Mouse (Mus musculus) lung, embryonic 14.5 days (tissue): ENCODE results near the gene Comp. TPM values are rescaled to one million over a fixed set of nuclear protein-coding genes. Genes with fewer than 3 reads are reported as not detected.

Source experiments
- ATAC-seq: fragments of 200-750 bp; cut with Nextera tagmentation; 2 replicates; pipeline ENCODE4 v1.8.0; 2017; ENCODE audit warnings: mild to moderate bottlenecking, moderate TSS enrichment, moderate library complexity; ENCODE audit not compliant: insufficient read depth
- DNase-seq: peaks from one replicate; pipeline ENCODE4 v3.0.0-alpha.2; 2015
- H3K27ac ChIP-seq: fragments of 300-500 bp; sonication (generic); 2 replicates; pipeline ENCODE4 v1.5.1; 2014; ENCODE audit warnings: low read depth, mild to moderate bottlenecking, moderate library complexity
- H3K27me3 ChIP-seq: fragments of 300-500 bp; sonication (generic); 2 replicates; pipeline ENCODE4 v1.6.1; 2014; ENCODE audit warnings: low read length, control low read depth; ENCODE audit not compliant: insufficient read depth
- H3K36me3 ChIP-seq: fragments of 300-500 bp; sonication (generic); 2 replicates; pipeline ENCODE4 v1.6.1; 2014; ENCODE audit warnings: control low read depth; ENCODE audit not compliant: insufficient read depth
- H3K4me1 ChIP-seq: fragments of 300-500 bp; sonication (generic); 2 replicates; pipeline ENCODE4 v1.6.1; 2014; ENCODE audit warnings: antibody characterized with exemption, control low read depth; ENCODE audit not compliant: insufficient read depth
- H3K4me2 ChIP-seq: fragments of 300-500 bp; sonication (generic); 2 replicates; pipeline ENCODE4 v1.6.1; 2014; ENCODE audit warnings: mild to moderate bottlenecking
- H3K4me3 ChIP-seq: fragments of 300-500 bp; sonication (generic); 2 replicates; pipeline ENCODE4 v1.5.1; 2014; ENCODE audit warnings: low read depth, low read length
- H3K9ac ChIP-seq: fragments of 300-500 bp; sonication (generic); 2 replicates; pipeline ENCODE4 v1.6.1; 2014
- H3K9me3 ChIP-seq: fragments of 300-500 bp; sonication (generic); 2 replicates; pipeline ENCODE4 v1.6.1; 2016; ENCODE audit warnings: low read depth, low read length, control low read depth
- CTCF ChIP-seq: IDR thresholded peaks from 2 replicates; pipeline ENCODE4 v1.5.1; 2016; ENCODE audit warnings: antibody characterized with exemption, low read depth
- WGBS: fragments of 180-500 bp; shearing (Covaris S2); extraction: QIAGEN DNeasy Blood & Tissue Kit; methylation state at CpG from one replicate; pipeline ENCODE4 v1.1.7; 2014; 5-methylcytosine and 5-hydroxymethylcytosine counted together
- polyA plus RNA-seq: library from polyadenylated mRNA; unstranded; fragments of >200 nt; fragmentation: Nextera tagmentation; extraction: Ambion mirVana; gene quantifications from 2 replicates; pipeline ENCODE4 v1.2.1, GENCODE M21; 2014

Gene Comp
- polyA plus RNA-seq = 0.43 and 0.53 TPM in 2 replicates

GRCm38 (mm10) chr8:70373397-70374317 lies at the start of gene Comp:
TSS of gene Comp (plus strand) at chr8:70373558.
- H3K27me3 ChIP-seq = peaks cover 71% of the 10 kb centered on the region
- peak within 1 kb of the TSS; percentile 38 for H3K4me3 ChIP-seq
- peak within 1 kb of the TSS; percentile 63 for H3K4me2 ChIP-seq
- H3K27ac ChIP-seq = no peak within 1 kb of the TSS
- H3K4me1 ChIP-seq = peaks cover 3% of the 10 kb centered on the region; the same call in 1 of the 2 replicates
- ATAC-seq (peak; percentile 7), DNase-seq (no peak)
- WGBS = 3% methylated on average over 47 of the region's 47 CpGs
- no peak for TF ChIP-seq CTCF
- no peaks in the 10 kb centered on the region for H3K9me3 ChIP-seq
- no peaks in the 10 kb centered on the region for H3K36me3 ChIP-seq
- no peak within 1 kb of the TSS for H3K9ac ChIP-seq

- Histone ChIP-seq H3K4me1 (no peaks in the 10 kb centered on the region), H3K36me3 (no peaks in the 10 kb centered on the region), H3K9ac (no peak overlapping the region), H3K9me3 (no peaks in the 10 kb centered on the region), H3K4me3 (no peak overlapping the region), H3K4me2 (no peak overlapping the region), H3K27ac (no peak overlapping the region), H3K27me3 (no peaks in the 10 kb centered on the region)
- WGBS = 91% methylated on average over 3 of the region's 3 CpGs
- DNase-seq (no peak), ATAC-seq (no peak)
- peak; percentile 11; the same call in 1 of the 2 replicates for TF ChIP-seq CTCF
Observed at GRCm38 (mm10) chr8:70323716-70324115, 49.6 kb upstream of the Comp start.

GRCm38 (mm10) chr8:70327512-70327911 lies 45.8 kb upstream of the Comp start:
- 84% methylated on average over 6 of the region's 6 CpGs for WGBS
- H3K36me3 ChIP-seq = peaks cover 19% of the 10 kb centered on the region
- ATAC-seq (no peak), DNase-seq (no peak)
- H3K4me2 ChIP-seq = no peak overlapping the region
- no peak overlapping the region for H3K9ac ChIP-seq
- no peaks in the 10 kb centered on the region for H3K27me3 ChIP-seq
- no peak overlapping the region for H3K4me3 ChIP-seq
- no peak for TF ChIP-seq CTCF
- H3K9me3 ChIP-seq = no peaks in the 10 kb centered on the region
- no peak overlapping the region for H3K27ac ChIP-seq
- peaks cover 13% of the 10 kb centered on the region for H3K4me1 ChIP-seq

GRCm38 (mm10) chr8:70329124-70329834 lies 44.1 kb upstream of the Comp start, which contains the start of gene Gdf1:
TSS of gene Gdf1 (plus strand) at chr8:70329817.
- peak within 1 kb of the TSS; percentile 50 for H3K4me2 ChIP-seq
- H3K27ac ChIP-seq = no peak within 1 kb of the TSS
- H3K4me3 ChIP-seq = peak within 1 kb of the TSS; percentile 10
- WGBS = 28% methylated on average over 14 of the region's 14 CpGs
- peak within 1 kb of the TSS; percentile 29 for H3K9ac ChIP-seq
- ATAC-seq = no peak
- no peaks in the 10 kb centered on the region for H3K9me3 ChIP-seq
- no peaks in the 10 kb centered on the region for H3K27me3 ChIP-seq
- H3K36me3 ChIP-seq = peaks cover 36% of the 10 kb centered on the region
- peaks cover 13% of the 10 kb centered on the region for H3K4me1 ChIP-seq
- peak; percentile 57 for DNase-seq
- no peak for TF ChIP-seq CTCF

GRCm38 (mm10) chr8:70329835-70330740 lies 43.3 kb upstream of the Comp start:
- Histone ChIP-seq H3K36me3 (peaks cover 44% of the 10 kb centered on the region), H3K9me3 (no peaks in the 10 kb centered on the region), H3K27ac (no peak overlapping the region), H3K4me1 (peaks cover 13% of the 10 kb centered on the region), H3K27me3 (no peaks in the 10 kb centered on the region), H3K9ac (peak overlapping the region; percentile 29), H3K4me3 (peak overlapping the region; percentile 10), H3K4me2 (peak overlapping the region; percentile 50)
- TF ChIP-seq CTCF = no peak
- DNase-seq (no peak), ATAC-seq (peak; percentile 47)
- 7% methylated on average over 45 of the region's 45 CpGs for WGBS

GRCm38 (mm10) chr8:70330741-70331364 lies 42.5 kb upstream of the Comp start:
- 25% methylated on average over 51 of the region's 53 CpGs for WGBS
- no peaks in the 10 kb centered on the region for H3K9me3 ChIP-seq
- H3K36me3 ChIP-seq = peaks cover 52% of the 10 kb centered on the region
- H3K4me1 ChIP-seq = peaks cover 13% of the 10 kb centered on the region
- H3K4me2 ChIP-seq = peak overlapping the region; percentile 50
- H3K27ac ChIP-seq = no peak overlapping the region
- peak overlapping the region; percentile 9; the same call in 1 of the 2 replicates for H3K9ac ChIP-seq
- peak overlapping the region; percentile 10; the same call in 1 of the 2 replicates for H3K4me3 ChIP-seq
- ATAC-seq = peak; percentile 88
- TF ChIP-seq CTCF = peak; percentile 78
- no peaks in the 10 kb centered on the region for H3K27me3 ChIP-seq
- peak; percentile 87 for DNase-seq
